Mouse (Mus musculus) bone marrow macrophage, adult 2 months (primary cell): ENCODE data around the gene Cdh9.

Experiments
- CTCF ChIP-seq: IDR thresholded peaks from 2 replicates; pipeline ENCODE4 v1.5.1; 2012; ENCODE audit warnings: low read depth, mild to moderate bottlenecking, low read length, moderate library complexity
- POLR2A ChIP-seq: IDR thresholded peaks from 2 replicates; pipeline ENCODE4 v1.6.1; 2012; ENCODE audit warnings: mild to moderate bottlenecking, low read depth, low read length, borderline replicate concordance

DNA sequence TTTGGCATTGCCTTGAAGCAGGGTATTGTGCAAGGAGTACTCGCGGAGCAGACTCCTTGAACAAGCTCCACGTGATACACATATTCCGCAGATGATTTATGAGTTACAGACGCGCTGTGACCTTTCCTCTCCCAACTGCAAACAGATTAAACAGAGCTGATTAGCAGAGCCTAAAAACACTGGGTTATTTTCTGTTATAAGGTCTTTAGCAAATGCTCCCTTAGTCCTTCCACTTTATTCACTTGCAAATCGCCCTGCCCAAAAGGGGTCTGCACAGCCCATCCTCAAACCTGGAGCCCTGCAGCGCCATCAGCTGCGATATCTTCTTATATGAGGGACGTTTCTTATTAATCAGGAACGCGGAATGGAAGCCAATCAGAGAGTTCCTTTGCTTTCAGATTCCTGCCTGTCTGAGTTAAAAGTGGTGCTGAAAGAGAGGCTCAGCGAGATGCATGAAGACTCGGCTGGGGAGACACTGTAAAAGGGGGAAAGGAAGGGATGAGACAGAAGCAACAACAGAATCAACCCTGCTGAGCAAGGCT, at the start of gene Cdh9:
- TF ChIP-seq CTCF (no peak), POLR2A (no peak)
